Mouse (Mus musculus): ENCODE results near the gene Ttc34.

DNA sequence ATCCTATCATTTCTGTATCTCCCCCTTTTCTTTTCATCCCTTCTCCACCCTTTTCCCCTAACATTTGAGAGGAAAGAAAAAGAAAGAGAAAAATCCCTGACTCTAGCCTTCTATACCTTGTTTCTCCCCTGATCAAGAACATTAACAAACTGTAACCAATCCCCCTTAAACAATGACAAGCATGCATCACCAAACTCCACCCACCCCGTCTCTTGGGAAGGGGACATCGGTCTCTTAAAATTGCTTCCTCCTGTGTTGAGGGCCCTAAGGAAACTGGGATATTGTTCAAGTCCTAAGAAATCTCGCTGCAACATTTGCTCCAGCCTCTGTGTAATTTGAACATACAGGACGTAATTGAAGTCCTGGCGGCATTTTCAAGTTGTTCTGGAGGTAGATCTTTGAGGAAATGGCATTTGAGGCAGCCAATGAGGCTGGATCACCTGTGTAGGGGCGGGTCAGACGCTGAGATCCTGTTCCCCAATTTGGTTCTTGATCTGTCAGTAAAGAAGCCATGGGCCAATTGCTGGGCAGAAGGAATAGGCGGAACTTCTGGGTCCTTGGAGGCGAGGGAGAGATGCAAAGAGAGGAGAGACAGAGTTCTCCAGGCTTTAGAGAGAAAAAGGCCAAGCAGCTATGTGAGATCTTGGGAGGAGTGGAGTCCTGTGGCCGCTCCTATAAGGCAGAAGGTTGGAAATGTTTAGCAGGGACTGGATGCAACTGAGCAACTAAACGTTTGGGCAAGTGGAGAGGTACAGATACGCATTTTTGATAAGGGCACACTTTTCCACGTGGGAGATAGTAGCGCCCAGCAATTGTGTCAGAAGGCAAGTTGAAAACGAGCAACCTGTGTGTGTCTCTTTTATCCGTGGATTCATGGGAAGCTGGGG, 67.2 kb downstream of the Ttc34 start:
- TF ChIP-seq CTCF (conservative IDR thresholded peaks at IDR 0.05; ENCODE audit: low read length) (no peak), NANOG (IDR thresholded peaks at IDR 0.05; ENCODE audit: borderline replicate concordance, low read length) (no peak)
